Mouse (Mus musculus) inflammation-experienced regulatory T-cells, adult 6 months (primary cell): ENCODE results near the gene Hs3st3a1. TPM values are rescaled to one million over a fixed set of nuclear protein-coding genes. Genes with fewer than 3 reads are reported as not detected.

ENCODE experiments used
- ATAC-seq: one replicate; pipeline ENCODE4 v1.8.0; 2017
- polyA plus RNA-seq, 3 experiments: library from polyadenylated mRNA; unstranded; fragments of 100-300 nt; shearing (Covaris generic); gene quantifications; one replicate each; pipeline ENCODE4 v1.2.1; 2017

Gene Hs3st3a1
- polyA plus RNA-seq = not detected

- no peak for ATAC-seq
Measured at GRCm38 (mm10) chr11:64434611-64435545, at the start of gene Hs3st3a1. Gene Hs3st3a1, plus strand, starts transcription at chr11:64435332.

- ATAC-seq = no peak
Measured at GRCm38 (mm10) chr11:64386333-64386732, 48.8 kb upstream of the Hs3st3a1 start.

- peak; percentile 72 for ATAC-seq
Measured at GRCm38 (mm10) chr11:64396331-64396881, 38.7 kb upstream of the Hs3st3a1 start.

- ATAC-seq = no peak
Measured at GRCm38 (mm10) chr11:64396949-64397348, 38.2 kb upstream of the Hs3st3a1 start.

- no peak for ATAC-seq
Measured at GRCm38 (mm10) chr11:64397612-64398011, 37.5 kb upstream of the Hs3st3a1 start.

- ATAC-seq = no peak
Measured at GRCm38 (mm10) chr11:64400534-64401093, 34.5 kb upstream of the Hs3st3a1 start.

- ATAC-seq = no peak
Measured at GRCm38 (mm10) chr11:64418969-64419368, 16.2 kb upstream of the Hs3st3a1 start.

- ATAC-seq = no peak
Measured at GRCm38 (mm10) chr11:64435546-64436411, 647 bp downstream of the Hs3st3a1 start.

- no peak for ATAC-seq
Measured at GRCm38 (mm10) chr11:64436412-64436727, 1.2 kb downstream of the Hs3st3a1 start, which contains the start of gene F930015N05Rik. Gene F930015N05Rik, minus strand, starts transcription at chr11:64436653.

- no peak for ATAC-seq
Measured at GRCm38 (mm10) chr11:64436791-64437298, 1.7 kb downstream of the Hs3st3a1 start.

GRCm38 (mm10) chr11:64437721-64438120 lies 2.6 kb downstream of the Hs3st3a1 start:
- ATAC-seq = no peak

GRCm38 (mm10) chr11:64438909-64439308 lies 3.8 kb downstream of the Hs3st3a1 start:
- ATAC-seq = no peak

GRCm38 (mm10) chr11:64442119-64442518 lies 7.0 kb downstream of the Hs3st3a1 start:
- no peak for ATAC-seq

- ATAC-seq = no peak
Measured at GRCm38 (mm10) chr11:64442701-64443100, 7.6 kb downstream of the Hs3st3a1 start.

- no peak for ATAC-seq
Measured at GRCm38 (mm10) chr11:64445227-64445626, 10.1 kb downstream of the Hs3st3a1 start.

- ATAC-seq = no peak
Measured at GRCm38 (mm10) chr11:64448586-64449315, 13.6 kb downstream of the Hs3st3a1 start.

GRCm38 (mm10) chr11:64461746-64462145 lies 26.6 kb downstream of the Hs3st3a1 start:
- no peak for ATAC-seq

- no peak for ATAC-seq
Measured at GRCm38 (mm10) chr11:64468737-64469136, 33.6 kb downstream of the Hs3st3a1 start.

GRCm38 (mm10) chr11:64470689-64471088 lies 35.6 kb downstream of the Hs3st3a1 start:
- ATAC-seq = no peak

GRCm38 (mm10) chr11:64473679-64474078 lies 38.5 kb downstream of the Hs3st3a1 start:
- ATAC-seq = no peak

- no peak for ATAC-seq
Measured at GRCm38 (mm10) chr11:64481445-64481844, 46.3 kb downstream of the Hs3st3a1 start.
